Mouse (Mus musculus) bone marrow macrophage, adult 2 months (primary cell): ENCODE measurements around the gene Mfsd11. TPM values are rescaled to one million over a fixed set of nuclear protein-coding genes. Genes with fewer than 3 reads are reported as not detected.

Experiments
- H3K27ac ChIP-seq: 2 replicates; pipeline ENCODE4 v1.5.1; 2012; ENCODE audit warnings: low read depth, low read length; ENCODE audit not compliant: insufficient read depth
- H3K4me1 ChIP-seq: 2 replicates; pipeline ENCODE4 v1.6.1; 2012; ENCODE audit warnings: low read length; ENCODE audit not compliant: control insufficient read depth, insufficient read depth
- H3K4me3 ChIP-seq: 2 replicates; pipeline ENCODE4 v1.5.1; 2012; ENCODE audit warnings: mild to moderate bottlenecking, low read length, moderate library complexity; ENCODE audit not compliant: insufficient read depth
- CTCF ChIP-seq: IDR thresholded peaks from 2 replicates; pipeline ENCODE4 v1.5.1; 2012; ENCODE audit warnings: low read depth, mild to moderate bottlenecking, low read length, moderate library complexity
- POLR2A ChIP-seq: IDR thresholded peaks from 2 replicates; pipeline ENCODE4 v1.6.1; 2012; ENCODE audit warnings: mild to moderate bottlenecking, low read depth, low read length, borderline replicate concordance
- polyA plus RNA-seq: library from polyadenylated mRNA; stranded (reverse); fragments of >200 nt; gene quantifications from 2 replicates; pipeline ENCODE4 v1.2.4, GENCODE M21; 2012; ENCODE audit not compliant: missing spikeins, insufficient read depth, insufficient read length

Gene Mfsd11
- polyA plus RNA-seq, 1 experiment, result 108 TPM

- TF ChIP-seq POLR2A, result no peak
- no peak for TF ChIP-seq CTCF
- peak overlapping the region; percentile 67 for H3K27ac ChIP-seq
- H3K4me1 ChIP-seq, result peaks cover 20% of the 10 kb centered on the region
- peak overlapping the region; percentile 39 for H3K4me3 ChIP-seq
Observed at GRCm38 (mm10) chr11:116810983-116811901, 41.0 kb upstream of the Mfsd11 start.

DNA sequence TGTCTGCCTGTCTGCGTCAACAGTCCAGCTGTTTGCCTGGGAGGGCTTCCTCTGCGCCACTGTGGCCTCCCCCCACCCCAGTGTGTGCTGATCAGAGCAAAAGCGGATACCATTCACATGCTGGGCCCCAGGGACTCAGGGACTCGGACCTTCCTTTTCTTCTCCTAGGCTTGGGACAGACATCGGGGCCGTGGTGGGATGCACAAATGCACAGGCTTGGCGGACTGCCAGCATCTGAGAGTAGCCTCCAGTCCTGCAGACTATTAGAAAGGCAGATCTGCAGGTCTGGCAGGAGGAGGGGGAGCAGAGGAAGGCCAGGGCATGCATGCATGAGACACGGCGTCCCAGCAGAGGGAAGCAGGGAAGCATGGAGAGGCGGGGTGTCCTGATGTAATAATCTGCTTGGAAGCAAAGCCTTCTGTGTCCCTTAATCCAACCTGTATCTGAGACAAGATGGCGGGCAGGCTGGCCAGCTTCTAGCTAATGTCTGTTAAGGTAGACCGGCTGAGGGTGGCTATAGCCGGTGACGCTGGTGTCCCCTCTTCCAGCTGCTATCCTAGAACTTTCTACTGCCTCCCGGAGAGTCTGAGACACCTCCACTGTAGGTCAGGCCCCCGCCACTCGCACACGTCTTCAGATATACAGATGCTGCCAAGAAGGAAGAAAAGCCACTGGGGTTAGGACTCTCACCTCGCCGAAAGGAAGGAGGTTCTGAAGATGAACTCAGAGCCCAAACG is 39.3 kb upstream of the Mfsd11 start:
- peaks cover 13% of the 10 kb centered on the region for H3K4me1 ChIP-seq
- no peak overlapping the region for H3K27ac ChIP-seq
- TF ChIP-seq CTCF (no peak), POLR2A (no peak)
- H3K4me3 ChIP-seq, result no peak overlapping the region

DNA sequence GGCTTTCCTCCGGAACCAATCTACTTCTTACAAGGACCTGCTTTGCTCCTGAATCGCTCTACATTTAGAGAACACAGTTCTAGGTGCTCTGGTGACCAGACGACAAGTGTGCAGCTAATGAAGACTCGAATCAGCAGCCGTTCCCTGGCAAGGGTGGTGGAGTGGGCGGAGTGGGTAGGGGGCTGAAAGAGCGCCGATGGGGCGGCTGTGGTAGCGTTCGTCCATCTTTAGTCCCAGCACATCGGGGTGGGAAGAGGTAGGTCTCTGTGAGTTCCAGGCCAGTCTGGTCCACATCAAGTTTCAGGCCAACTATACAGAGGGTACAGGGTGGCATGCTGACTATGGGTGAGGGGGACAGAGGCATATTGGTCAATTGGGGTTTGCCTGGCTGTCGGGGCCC is 38.6 kb upstream of the Mfsd11 start:
- H3K27ac ChIP-seq, result no peak overlapping the region
- TF ChIP-seq CTCF, result no peak
- no peak for TF ChIP-seq POLR2A
- no peak overlapping the region for H3K4me3 ChIP-seq
- peaks cover 13% of the 10 kb centered on the region for H3K4me1 ChIP-seq

DNA sequence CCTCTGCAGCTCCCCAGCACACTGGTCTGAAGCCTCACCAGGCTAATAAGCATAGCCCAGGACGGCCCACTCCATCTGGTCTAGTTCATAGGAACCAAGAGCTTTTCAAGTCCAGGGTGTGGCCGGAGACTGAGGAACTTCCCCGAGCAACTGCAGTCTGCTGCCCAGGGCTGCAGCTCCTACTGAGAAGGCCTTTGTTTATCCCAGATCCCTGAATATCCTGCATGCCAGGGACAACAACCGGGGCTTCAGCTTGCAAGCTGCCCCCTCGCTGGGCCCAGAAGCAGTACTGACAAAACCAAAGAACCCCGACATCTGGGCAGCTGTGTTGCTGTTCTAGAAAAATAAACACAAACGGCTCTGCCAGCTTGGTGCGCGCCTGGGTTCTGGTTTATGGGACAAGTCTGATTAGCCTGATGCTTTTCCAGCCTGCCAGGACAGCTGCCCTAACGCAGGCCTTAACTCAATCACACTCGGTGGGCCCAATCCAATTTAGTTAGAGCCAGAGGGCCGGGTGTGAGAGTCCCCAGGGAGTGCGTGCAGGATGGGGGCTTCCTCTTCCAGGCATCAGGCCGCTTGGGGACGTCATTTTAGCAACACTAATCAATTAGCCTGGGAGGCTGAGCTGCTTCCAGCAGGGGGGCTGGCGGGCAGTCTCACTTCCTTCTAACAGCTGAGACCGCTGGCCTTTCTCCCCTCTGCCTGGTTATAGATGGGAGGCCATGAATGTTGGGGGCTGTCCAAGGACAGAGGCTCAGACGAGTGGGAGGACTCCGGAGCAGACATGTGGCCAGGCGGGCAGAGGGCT is 38.0 kb upstream of the Mfsd11 start:
- Histone ChIP-seq H3K4me1 (peaks cover 13% of the 10 kb centered on the region), H3K4me3 (no peak overlapping the region), H3K27ac (no peak overlapping the region)
- no peak for TF ChIP-seq POLR2A
- no peak for TF ChIP-seq CTCF

GRCm38 (mm10) chr11:116814884-116815415 is 37.3 kb upstream of the Mfsd11 start:
- H3K4me1 ChIP-seq, result peaks cover 13% of the 10 kb centered on the region
- H3K4me3 ChIP-seq, result no peak overlapping the region
- TF ChIP-seq CTCF (no peak), POLR2A (no peak)
- H3K27ac ChIP-seq, result no peak overlapping the region

DNA sequence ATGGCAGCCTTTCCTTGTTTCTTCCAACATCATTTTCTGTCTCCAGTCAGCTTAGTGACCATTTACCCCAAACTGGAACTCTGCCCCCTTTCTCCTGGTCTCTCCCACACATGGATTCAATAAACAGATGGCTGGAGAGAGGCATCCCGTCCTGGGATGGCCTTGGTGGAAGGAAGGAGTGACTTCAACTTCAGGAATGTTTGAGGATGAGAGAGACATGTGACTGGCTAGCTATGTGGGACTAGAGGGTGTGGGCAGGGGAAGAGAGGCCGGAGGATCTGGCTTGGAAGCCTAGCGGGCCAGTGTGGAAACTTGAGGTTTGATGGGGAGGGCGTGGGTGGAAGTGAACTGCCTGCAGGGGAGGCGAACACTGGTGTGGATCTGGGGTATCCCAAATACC is 35.5 kb upstream of the Mfsd11 start:
- Histone ChIP-seq H3K4me3 (no peak overlapping the region), H3K4me1 (peaks cover 21% of the 10 kb centered on the region), H3K27ac (no peak overlapping the region)
- TF ChIP-seq POLR2A, result no peak
- TF ChIP-seq CTCF, result no peak

- no peak overlapping the region for H3K27ac ChIP-seq
Observed at GRCm38 (mm10) chr11:116817567-116817966, 34.7 kb upstream of the Mfsd11 start.

DNA sequence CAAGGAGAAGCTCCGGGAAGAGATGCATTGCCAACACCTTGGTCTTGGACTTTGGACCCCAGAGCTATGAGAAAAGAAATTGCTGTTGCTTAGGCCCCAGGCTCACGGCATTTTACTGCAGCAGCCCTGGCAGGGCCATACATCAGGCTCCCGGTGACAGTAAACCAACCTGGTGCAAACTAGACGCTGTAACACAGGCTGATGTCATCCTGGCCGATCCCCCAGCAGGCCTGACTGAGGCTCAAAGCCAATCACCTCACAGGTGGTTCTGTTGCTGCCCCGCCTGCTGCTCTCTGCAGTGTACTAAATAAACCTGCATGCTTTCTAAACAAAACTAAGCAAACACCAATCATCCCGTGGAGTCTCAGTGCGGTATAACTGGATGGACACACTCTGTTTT is 33.5 kb upstream of the Mfsd11 start:
- Histone ChIP-seq H3K27ac (no peak overlapping the region), H3K4me1 (peaks cover 21% of the 10 kb centered on the region)

More at GRCm38 (mm10) chr11:116817567-116817966, 34.7 kb upstream of the Mfsd11 start:
- Histone ChIP-seq H3K4me1 (peaks cover 21% of the 10 kb centered on the region), H3K4me3 (no peak overlapping the region)
- TF ChIP-seq POLR2A (no peak), CTCF (no peak)

DNA sequence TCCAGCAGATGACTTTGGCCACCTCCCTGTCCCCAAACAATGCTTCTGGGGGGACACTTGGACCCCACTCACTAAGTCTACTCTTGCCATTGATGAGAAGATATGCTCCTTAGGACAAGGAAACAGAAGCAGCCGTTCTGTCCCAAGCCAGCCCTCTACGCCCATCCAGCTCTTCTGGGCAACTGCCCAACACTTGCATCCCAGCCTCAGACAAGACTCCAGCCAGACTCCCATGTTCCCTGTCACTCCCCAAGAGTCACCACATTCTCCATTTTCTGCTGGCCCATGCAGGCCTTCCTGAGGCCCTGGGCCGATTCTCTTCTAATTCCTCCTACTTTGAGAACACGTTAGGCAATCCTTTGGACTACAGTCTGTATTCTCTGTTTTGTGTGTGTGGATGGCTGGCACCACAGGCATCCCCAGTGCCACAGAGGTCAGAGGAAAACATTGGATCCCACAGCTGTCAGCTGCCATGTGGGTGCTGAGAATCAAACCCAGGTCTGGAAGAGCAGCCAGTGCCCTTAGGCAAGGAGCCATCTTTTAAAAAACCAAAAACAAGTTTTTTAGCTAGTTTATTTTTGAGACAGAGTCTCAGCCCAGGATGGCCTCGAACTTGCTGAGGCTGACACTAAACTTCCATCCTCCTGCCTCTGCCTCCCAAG is 32.2 kb upstream of the Mfsd11 start:
- peaks cover 14% of the 10 kb centered on the region for H3K4me1 ChIP-seq
- no peak overlapping the region for H3K4me3 ChIP-seq
- no peak for TF ChIP-seq POLR2A
- no peak for TF ChIP-seq CTCF
- H3K27ac ChIP-seq, result no peak overlapping the region

More for the DNA sequence above, 33.5 kb upstream of the Mfsd11 start:
- H3K4me3 ChIP-seq, result no peak overlapping the region
- TF ChIP-seq CTCF, result no peak
- no peak for TF ChIP-seq POLR2A
